8 mouse cellular contexts compared by ENCODE assay signal in the genomic region with DNA sequence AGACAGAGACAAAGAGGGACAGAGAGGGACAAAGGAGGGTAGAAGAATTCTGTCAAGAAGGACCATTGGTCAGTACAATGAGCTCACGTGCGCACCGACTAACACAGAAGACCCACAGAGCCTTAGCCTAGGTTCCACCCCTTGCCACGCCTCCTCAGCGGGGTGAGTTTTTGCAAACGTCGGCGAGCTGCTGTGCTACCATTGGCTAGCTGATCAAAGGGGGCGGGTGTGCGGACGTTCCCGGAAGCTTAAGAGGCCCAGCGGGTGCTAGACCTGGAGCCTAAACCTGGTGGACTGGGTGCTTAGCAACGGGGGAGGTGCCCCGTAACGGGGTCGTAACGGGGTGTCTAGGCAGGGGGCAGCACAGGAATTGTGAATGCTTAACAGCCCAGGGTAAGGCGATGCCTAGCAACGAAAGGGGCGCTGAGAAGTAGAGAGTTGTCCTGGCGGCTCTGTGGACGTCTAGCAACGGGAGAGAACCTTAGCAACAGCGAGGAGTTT. TPM values are rescaled to one million over a fixed set of nuclear protein-coding genes. Genes with fewer than 3 reads are reported as not detected.
DNase-seq lines count a peak whose midpoint lies in the region; ATAC-seq and TF ChIP-seq lines count a peak whose summit lies in the region.

Coq8b (plus strand) TSS at position 243 of the 501 bp plus-strand sequence.

- H3K4me1 ChIP-seq in hindbrain, embryonic 10.5 days (replicated peaks): peaks cover 35% of the 10 kb centered on the region
- peaks cover 4% of the 10 kb centered on the region; the same call in 1 of the 2 replicates for H3K4me1 ChIP-seq in lung, postnatal 0 days (ENCODE audit: insufficient read depth, low read depth, low read length)

- peak within 1 kb of the TSS; percentile 57 for H3K4me3 ChIP-seq in hindbrain, embryonic 10.5 days
- peak within 1 kb of the TSS; percentile 56 for H3K4me3 ChIP-seq in lung, postnatal 0 days (ENCODE audit: low read depth, low read length)

- under 1% methylated on average over 25 of the region's 25 CpGs for WGBS in hindbrain, embryonic 10.5 days
- under 1% methylated on average over 25 of the region's 25 CpGs for WGBS in lung, postnatal 0 days

- peak; percentile 27; the same call in 1 of the 2 replicates for TF ChIP-seq EP300 in lung, postnatal 0 days (IDR thresholded peaks at IDR 0.05)

- no peaks in the 10 kb centered on the region for H3K27me3 ChIP-seq in hindbrain, embryonic 10.5 days (ENCODE audit: insufficient read depth, poor library complexity, severe bottlenecking)
- H3K27me3 ChIP-seq in lung, postnatal 0 days (replicated peaks; ENCODE audit: insufficient read depth, low read length): no peaks in the 10 kb centered on the region

- H3K9ac ChIP-seq in lung, postnatal 0 days (replicated peaks; ENCODE audit: low read depth): peak within 1 kb of the TSS; percentile 41; the same call in 1 of the 2 replicates

- ATAC-seq in frontal cortex, adult (ENCODE audit: low TSS enrichment): peak; percentile 71
- peak; percentile 84 for ATAC-seq in lung, postnatal 0 days

- DNase-seq in MN1 (ENCODE audit: low spot score): peak; percentile 94
- DNase-seq in cerebellum, adult 9-10 months: peak; percentile 92
- peak; percentile 98 for DNase-seq in hindbrain, embryonic 10.5 days (ENCODE audit: low spot score)
- peak; percentile 95 for DNase-seq in layer of hippocampus, adult 9-11 months
- DNase-seq in lung, postnatal 0 days (ENCODE audit: low spot score): peak; percentile 99
- DNase-seq in ovary, postnatal 14 days (ENCODE audit: low spot score): peak; percentile 80
- peak; percentile 95 for DNase-seq in thymus, postnatal 14 days

- H3K4me2 ChIP-seq in lung, postnatal 0 days (replicated peaks; ENCODE audit: low read depth, low read length): peak within 1 kb of the TSS; percentile 56

- peak within 1 kb of the TSS; percentile 91 for H3K27ac ChIP-seq in hindbrain, embryonic 10.5 days
- H3K27ac ChIP-seq in lung, postnatal 0 days (ENCODE audit: low read length): peak within 1 kb of the TSS; percentile 63

- peaks cover 12% of the 10 kb centered on the region for H3K36me3 ChIP-seq in hindbrain, embryonic 10.5 days
- H3K36me3 ChIP-seq in lung, postnatal 0 days (ENCODE audit: insufficient read depth, low read length): no peaks in the 10 kb centered on the region

- peak; percentile 46 for TF ChIP-seq CTCF in lung, postnatal 0 days (IDR thresholded peaks at IDR 0.05)

- no peaks in the 10 kb centered on the region for H3K9me3 ChIP-seq in hindbrain, embryonic 10.5 days
- no peaks in the 10 kb centered on the region for H3K9me3 ChIP-seq in lung, postnatal 0 days (ENCODE audit: low read length)

RNA-seq across cellular contexts. Expression of gene Coq8b, which starts in this region (rescaled TPM):
- polyA plus RNA-seq in hindbrain, embryonic 10.5 days (2016; fragmentation: Nextera tagmentation; extraction: Ambion mirVana): 22.4 and 27.2 TPM in 2 replicates
- 21.3 and 23.6 TPM in 2 replicates for polyA plus RNA-seq in lung, postnatal 0 days (2015; fragmentation: Nextera tagmentation; extraction: Ambion mirVana)

Comparison
In these comparisons a context has a peak if more than half of its experiments do, and no peak if none do; other contexts are left out.
1. Peak in every context shown above with its lines: DNase-seq, ATAC-seq, H3K4me3 ChIP-seq and H3K27ac ChIP-seq.